Mouse (Mus musculus) liver, postnatal 0 days (tissue): ENCODE results near the gene Mycn. TPM values are rescaled to one million over a fixed set of nuclear protein-coding genes. Genes with fewer than 3 reads are reported as not detected.

ENCODE experiments used
- ATAC-seq: fragments of 200-750 bp; cut with Nextera tagmentation; 2 replicates; pipeline ENCODE4 v1.8.0; 2017; ENCODE audit warnings: mild to moderate bottlenecking, moderate library complexity
- DNase-seq: peaks from one replicate; pipeline ENCODE4 v3.0.0-alpha.2; 2016
- H3K27ac ChIP-seq: fragments of 300-500 bp; sonication (generic); 2 replicates; pipeline ENCODE4 v1.5.1; 2014; ENCODE audit warnings: antibody characterized with exemption, moderate library complexity, mild to moderate bottlenecking, low read depth
- H3K27me3 ChIP-seq: fragments of 300-500 bp; sonication (generic); 2 replicates; pipeline ENCODE4 v1.6.1; 2014; ENCODE audit warnings: low read length, control low read depth, mixed read lengths; ENCODE audit not compliant: insufficient read depth
- H3K36me3 ChIP-seq: fragments of 300-500 bp; sonication (generic); replicated peaks from 2 replicates; pipeline ENCODE4 v1.6.1; 2014; ENCODE audit warnings: mild to moderate bottlenecking, control low read depth, low read length, moderate library complexity, mixed read lengths; ENCODE audit not compliant: insufficient read depth
- H3K4me1 ChIP-seq: fragments of 300-500 bp; sonication (generic); 2 replicates; pipeline ENCODE4 v1.6.1; 2014; ENCODE audit warnings: antibody characterized with exemption, mild to moderate bottlenecking, control low read depth; ENCODE audit not compliant: insufficient read depth
- H3K4me2 ChIP-seq: fragments of 300-500 bp; sonication (generic); 2 replicates; pipeline ENCODE4 v1.6.1; 2014; ENCODE audit warnings: low read depth, mild to moderate bottlenecking, low read length, moderate library complexity, mixed read lengths
- H3K4me3 ChIP-seq: fragments of 300-500 bp; sonication (generic); 2 replicates; pipeline ENCODE4 v1.5.1; 2014; ENCODE audit warnings: low read depth, low read length
- H3K9ac ChIP-seq: fragments of 300-500 bp; sonication (generic); replicated peaks from 2 replicates; pipeline ENCODE4 v1.6.1; 2014; ENCODE audit warnings: mild to moderate bottlenecking, moderate library complexity
- H3K9me3 ChIP-seq: fragments of 300-500 bp; sonication (generic); 2 replicates; pipeline ENCODE4 v1.6.1; 2016; ENCODE audit warnings: mild to moderate bottlenecking, control low read depth, low read length, mixed read lengths
- CTCF ChIP-seq: sonication (generic); IDR thresholded peaks from 2 replicates; pipeline ENCODE4 v1.5.1; 2016; ENCODE audit warnings: antibody characterized with exemption, low read depth
- EP300 ChIP-seq: IDR thresholded peaks from 2 replicates; pipeline ENCODE4 v1.6.1; 2016; ENCODE audit warnings: antibody characterized with exemption, low read depth, mild to moderate bottlenecking
- WGBS: fragments of 180-500 bp; shearing (Covaris S2); extraction: QIAGEN DNeasy Blood & Tissue Kit; methylation state at CpG from one replicate; pipeline ENCODE4 v1.1.7; 2014; ENCODE audit not compliant: insufficient replicate concordance; 5-methylcytosine and 5-hydroxymethylcytosine counted together
- polyA plus RNA-seq: library from polyadenylated mRNA; unstranded; fragments of >200 nt; fragmentation: Nextera tagmentation; extraction: Ambion mirVana; gene quantifications from 2 replicates; pipeline ENCODE4 v1.2.1, GENCODE M21; 2015

The Mycn gene
- polyA plus RNA-seq, 1 experiment from 2014 or later = 1.3 TPM

GRCm38 (mm10) chr12:12904086-12904485 is 37.6 kb downstream of the Mycn start:
- Histone ChIP-seq H3K9me3 (no peaks in the 10 kb centered on the region), H3K4me2 (no peak overlapping the region), H3K27ac (no peak overlapping the region), H3K9ac (no peak overlapping the region), H3K27me3 (no peaks in the 10 kb centered on the region), H3K36me3 (no peaks in the 10 kb centered on the region), H3K4me3 (no peak overlapping the region), H3K4me1 (no peaks in the 10 kb centered on the region)
- DNase-seq (no peak), ATAC-seq (no peak)
- 13% methylated on average over 1 of the region's 1 CpGs for WGBS
- TF ChIP-seq EP300 (no peak), CTCF (no peak)

- H3K4me1 ChIP-seq = no peaks in the 10 kb centered on the region
- DNase-seq (no peak), ATAC-seq (no peak)
- no peaks in the 10 kb centered on the region for H3K36me3 ChIP-seq
- no peaks in the 10 kb centered on the region for H3K27me3 ChIP-seq
- no peak overlapping the region for H3K4me3 ChIP-seq
- TF ChIP-seq EP300 (no peak), CTCF (no peak)
- no peak overlapping the region for H3K4me2 ChIP-seq
- H3K9ac ChIP-seq = no peak overlapping the region
- H3K27ac ChIP-seq = no peak overlapping the region
- H3K9me3 ChIP-seq = no peaks in the 10 kb centered on the region
- WGBS = 68% methylated on average over 1 of the region's 1 CpGs
These were observed 39.3 kb downstream of the Mycn start for GRCm38 (mm10) chr12:12902403-12902802.

GRCm38 (mm10) chr12:12898356-12899126 is 43.2 kb downstream of the Mycn start:
- Histone ChIP-seq H3K27ac (no peak overlapping the region), H3K4me1 (no peaks in the 10 kb centered on the region), H3K9ac (no peak overlapping the region), H3K27me3 (no peaks in the 10 kb centered on the region), H3K4me3 (no peak overlapping the region), H3K36me3 (no peaks in the 10 kb centered on the region), H3K4me2 (no peak overlapping the region), H3K9me3 (no peaks in the 10 kb centered on the region)
- no peak for ATAC-seq
- no peak for TF ChIP-seq CTCF
- no peak for TF ChIP-seq EP300
- WGBS = 53% methylated on average over 2 of the region's 2 CpGs
- no peak for DNase-seq

GRCm38 (mm10) chr12:12893986-12894385 is 47.7 kb downstream of the Mycn start:
- Histone ChIP-seq H3K4me3 (no peak overlapping the region), H3K27ac (no peak overlapping the region), H3K36me3 (no peaks in the 10 kb centered on the region), H3K4me1 (no peaks in the 10 kb centered on the region), H3K9me3 (no peaks in the 10 kb centered on the region), H3K4me2 (no peak overlapping the region), H3K27me3 (no peaks in the 10 kb centered on the region), H3K9ac (no peak overlapping the region)
- DNase-seq (no peak), ATAC-seq (no peak)
- 72% methylated on average over 8 of the region's 8 CpGs for WGBS
- no peak for TF ChIP-seq EP300
- no peak for TF ChIP-seq CTCF

- H3K4me1 ChIP-seq = no peaks in the 10 kb centered on the region
- DNase-seq (no peak), ATAC-seq (no peak)
- no peaks in the 10 kb centered on the region for H3K9me3 ChIP-seq
- no peak overlapping the region for H3K27ac ChIP-seq
- H3K9ac ChIP-seq = no peak overlapping the region
- H3K4me2 ChIP-seq = no peak overlapping the region
- TF ChIP-seq EP300 (no peak), CTCF (no peak)
- WGBS = 77% methylated on average over 15 of the region's 15 CpGs
- H3K36me3 ChIP-seq = no peaks in the 10 kb centered on the region
- H3K4me3 ChIP-seq = no peak overlapping the region
- no peaks in the 10 kb centered on the region for H3K27me3 ChIP-seq
These were observed 55.4 kb downstream of the Mycn start for GRCm38 (mm10) chr12:12886191-12886889.
